Mouse (Mus musculus) forebrain, embryonic 14.5 days (tissue): ENCODE measurements at regions not wholly inside any gene's neighbourhood (a gene's known extent, or its start where the extent isn't known, plus 50 kb on each side); places are given as distances from the start of the nearest gene placed in this dataset. TPM values are rescaled to one million over a fixed set of nuclear protein-coding genes. Genes with fewer than 3 reads are reported as not detected.

Experiments
- ATAC-seq: fragments of 200-750 bp; cut with Nextera tagmentation; 2 replicates; pipeline ENCODE4 v1.8.0; 2017; ENCODE audit warnings: mild to moderate bottlenecking, moderate library complexity
- DNase-seq: peaks from one replicate; pipeline ENCODE4 v3.0.0-alpha.2; 2015; ENCODE audit warnings: low spot score
- H3K27ac ChIP-seq: fragments of 300-500 bp; sonication (generic); 2 replicates; pipeline ENCODE4 v1.5.1; 2014; ENCODE audit warnings: low read depth, mild to moderate bottlenecking, control low read depth, low read length, moderate library complexity
- H3K27me3 ChIP-seq: fragments of 300-500 bp; sonication (generic); replicated peaks from 2 replicates; pipeline ENCODE4 v1.6.1; 2014; ENCODE audit warnings: low read length, control low read depth, mixed read lengths; ENCODE audit not compliant: control insufficient read depth, insufficient read depth
- H3K36me3 ChIP-seq: fragments of 300-500 bp; sonication (generic); 2 replicates; pipeline ENCODE4 v1.6.1; 2014; ENCODE audit warnings: low read length, control low read depth; ENCODE audit not compliant: control insufficient read depth, insufficient read depth
- H3K4me1 ChIP-seq: fragments of 300-500 bp; sonication (generic); 2 replicates; pipeline ENCODE4 v1.6.1; 2014; ENCODE audit warnings: antibody characterized with exemption, low read length, control low read depth; ENCODE audit not compliant: control insufficient read depth, insufficient read depth
- H3K4me2 ChIP-seq: fragments of 300-500 bp; sonication (generic); 2 replicates; pipeline ENCODE4 v1.6.1; 2014; ENCODE audit warnings: mild to moderate bottlenecking, control low read depth, low read length
- H3K4me3 ChIP-seq: fragments of 300-500 bp; sonication (generic); 2 replicates; pipeline ENCODE4 v1.5.1; 2014; ENCODE audit warnings: low read depth, low read length, control low read depth
- H3K9ac ChIP-seq: fragments of 300-500 bp; sonication (generic); 2 replicates; pipeline ENCODE4 v1.6.1; 2014; ENCODE audit warnings: mild to moderate bottlenecking, low read length, control low read depth, moderate library complexity
- H3K9me3 ChIP-seq: fragments of 300-500 bp; sonication (generic); replicated peaks from 2 replicates; pipeline ENCODE4 v1.6.1; 2016; ENCODE audit warnings: low read length, control low read depth, mixed read lengths; ENCODE audit not compliant: control insufficient read depth
- WGBS: fragments of 180-500 bp; shearing (Covaris S2); extraction: QIAGEN DNeasy Blood & Tissue Kit; methylation state at CpG from one replicate; pipeline ENCODE4 v1.1.7; 2014; 5-methylcytosine and 5-hydroxymethylcytosine counted together
- microRNA-seq: library from miRNA; unstranded; fragments of <30 nt; microRNA quantifications from one replicate; pipeline ENCODE4, GENCODE M21; 2016

- WGBS = 27% methylated on average over 3 of the region's 3 CpGs
- DNase-seq = peak; percentile 39
- H3K27ac ChIP-seq = no peak overlapping the region
Observed at GRCm38 (mm10) chr8:44025926-44026325, 316.1 kb upstream of the Adam34 start.

GRCm38 (mm10) chr8:44024028-44024427 lies 314.2 kb upstream of the Adam34 start:
- Histone ChIP-seq H3K4me3 (no peak overlapping the region), H3K27ac (no peak overlapping the region), H3K27me3 (no peaks in the 10 kb centered on the region), H3K9ac (no peak overlapping the region), H3K4me1 (no peaks in the 10 kb centered on the region), H3K36me3 (no peaks in the 10 kb centered on the region), H3K4me2 (no peak overlapping the region), H3K9me3 (no peaks in the 10 kb centered on the region)
- WGBS = 78% methylated on average over 3 of the region's 3 CpGs
- DNase-seq = no peak
- no peak for ATAC-seq

More at GRCm38 (mm10) chr8:44025926-44026325, 316.1 kb upstream of the Adam34 start:
- H3K4me3 ChIP-seq = no peak overlapping the region
- H3K27me3 ChIP-seq = no peaks in the 10 kb centered on the region
- no peak overlapping the region for H3K9ac ChIP-seq
- H3K4me1 ChIP-seq = no peaks in the 10 kb centered on the region
- H3K4me2 ChIP-seq = no peak overlapping the region
- no peaks in the 10 kb centered on the region for H3K9me3 ChIP-seq
- no peaks in the 10 kb centered on the region for H3K36me3 ChIP-seq
- ATAC-seq = no peak

Small RNA genes in the stretch of these regions (microRNA-seq; reads per million reads assigned to microRNA genes)
- not detected for gene Gm24591
